Mouse (Mus musculus) liver, embryonic 12.5 days (tissue): Measurements from ENCODE around the gene Pfdn4. TPM values are rescaled to one million over a fixed set of nuclear protein-coding genes. Genes with fewer than 3 reads are reported as not detected.

Experiments
- ATAC-seq: fragments of 200-750 bp; cut with Nextera tagmentation; 2 replicates; pipeline ENCODE4 v1.8.0; 2017; ENCODE audit warnings: moderate number of reproducible peaks, mild to moderate bottlenecking, moderate library complexity
- H3K27ac ChIP-seq: fragments of 300-500 bp; sonication (generic); 2 replicates; pipeline ENCODE4 v1.5.1; 2016; ENCODE audit warnings: mild to moderate bottlenecking
- H3K27me3 ChIP-seq: fragments of 300-500 bp; sonication (generic); replicated peaks from 2 replicates; pipeline ENCODE4 v1.6.1; 2016; ENCODE audit warnings: mild to moderate bottlenecking, moderate library complexity
- H3K36me3 ChIP-seq: fragments of 300-500 bp; sonication (generic); 2 replicates; pipeline ENCODE4 v1.6.1; 2016; ENCODE audit warnings: mild to moderate bottlenecking, moderate library complexity
- H3K4me1 ChIP-seq: fragments of 300-500 bp; sonication (generic); 2 replicates; pipeline ENCODE4 v1.6.1; 2016
- H3K4me2 ChIP-seq: fragments of 300-500 bp; sonication (generic); 2 replicates; pipeline ENCODE4 v1.6.1; 2016; ENCODE audit warnings: mild to moderate bottlenecking, moderate library complexity
- H3K4me3 ChIP-seq: fragments of 300-500 bp; sonication (generic); 2 replicates; pipeline ENCODE4 v1.5.1; 2016; ENCODE audit warnings: mild to moderate bottlenecking, moderate library complexity
- H3K9ac ChIP-seq: fragments of 300-500 bp; sonication (generic); 2 replicates; pipeline ENCODE4 v1.6.1; 2016; ENCODE audit warnings: mild to moderate bottlenecking, moderate library complexity
- H3K9me3 ChIP-seq: fragments of 300-500 bp; sonication (generic); replicated peaks from 2 replicates; pipeline ENCODE4 v1.6.1; 2016; ENCODE audit warnings: mild to moderate bottlenecking, moderate library complexity
- WGBS: fragments of 180-500 bp; shearing (Covaris S2); methylation state at CpG from one replicate; pipeline ENCODE4 v1.1.7; 2016; ENCODE audit not compliant: insufficient replicate concordance; 5-methylcytosine and 5-hydroxymethylcytosine counted together
- polyA plus RNA-seq: library from polyadenylated mRNA; unstranded; fragments of >200 nt; fragmentation: Nextera tagmentation; extraction: Ambion mirVana; gene quantifications from 2 replicates; pipeline ENCODE4 v1.2.1, GENCODE M21; 2016

Pfdn4 gene
- polyA plus RNA-seq, 1 experiment from 2014 or later = 63.7 TPM

- ATAC-seq = no peak
- Histone ChIP-seq H3K9ac (no peak overlapping the region), H3K4me1 (no peaks in the 10 kb centered on the region), H3K27ac (no peak overlapping the region), H3K36me3 (no peaks in the 10 kb centered on the region), H3K4me3 (no peak overlapping the region), H3K9me3 (no peaks in the 10 kb centered on the region), H3K4me2 (no peak overlapping the region), H3K27me3 (no peaks in the 10 kb centered on the region)
- 78% methylated on average over 8 of the region's 8 CpGs for WGBS
Measured at GRCm38 (mm10) chr2:170564995-170565394, 68.8 kb downstream of the Pfdn4 start.

Other genes starting within 250 kb of the Pfdn4 start
- 5.2 and 5.7 TPM in 2 replicates for gene Bcas1, start 68.6 kb upstream of the Pfdn4 start, polyA plus RNA-seq
- not detected in 2 replicates for gene Cyp24a1, start 717 bp downstream of the Pfdn4 start, polyA plus RNA-seq
- not detected in 2 replicates for gene 4930470P17Rik, start 105.6 kb downstream of the Pfdn4 start, polyA plus RNA-seq
- 0.76 and 0.92 TPM in 2 replicates for gene Dok5, start 235.4 kb downstream of the Pfdn4 start, polyA plus RNA-seq